ENCODE assay signal across 8 mouse cellular contexts in the genomic region with DNA sequence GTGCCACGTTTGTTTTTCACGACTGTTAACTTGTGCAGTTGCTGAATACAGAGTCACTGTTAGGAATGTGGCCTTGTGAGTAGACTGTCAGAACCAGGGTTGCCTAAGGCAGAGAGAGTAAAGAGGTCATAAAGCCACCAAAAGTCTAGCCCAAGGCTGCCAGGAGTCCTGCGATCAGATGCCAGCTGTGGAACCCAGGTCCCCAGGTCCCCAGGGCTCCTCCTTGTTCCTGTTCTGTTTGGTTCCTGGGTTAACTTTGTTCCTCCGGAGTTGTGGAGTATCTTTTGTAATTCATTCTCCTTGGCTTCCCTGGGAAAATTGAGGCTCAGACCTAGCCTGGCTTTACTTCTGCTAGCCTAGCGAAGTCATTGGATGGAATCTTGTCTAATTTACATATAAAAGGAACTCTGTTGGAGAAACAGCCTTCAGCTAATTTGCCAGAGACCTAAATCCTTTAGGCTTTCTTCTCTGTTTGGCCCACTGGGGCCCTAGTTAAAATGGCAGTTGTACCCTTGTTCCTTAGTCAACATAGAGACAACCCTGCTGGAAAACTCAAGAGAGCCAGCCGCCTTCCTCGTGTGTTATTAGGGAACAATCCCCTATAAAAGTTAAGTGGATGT.
A peak's percentile ranks its signal among the peaks of the same experiment; 100 is the strongest.
DNase-seq lines count a peak whose midpoint lies in the region; ATAC-seq and TF ChIP-seq lines count a peak whose summit lies in the region.
"Had no signal": no experiment of that assay in that cellular context is flagged by ENCODE, and none has a peak within 500 bp of the region (broad histone marks: within the 10 kb centered on the region; RNA-seq: fewer than 3 reads in every experiment).

No protein-coding gene starts in this region.

- no peak for TF ChIP-seq POLR2A in spleen, adult 2 months (IDR thresholded peaks at IDR 0.05; ENCODE audit: low read depth, low read length)

- peaks cover 9% of the 10 kb centered on the region for H3K4me1 ChIP-seq in hindbrain, embryonic 11.5 days (replicated peaks; ENCODE audit: control insufficient read depth, insufficient read depth, low read length)
- H3K4me1 ChIP-seq in hindbrain, embryonic 16.5 days (ENCODE audit: control insufficient read depth, insufficient read depth, low read depth, low read length): peaks cover 13% of the 10 kb centered on the region
- peaks cover 2% of the 10 kb centered on the region for H3K4me1 ChIP-seq in spleen, adult 2 months (ENCODE audit: control insufficient read depth, insufficient read depth, insufficient read length)
- H3K4me1 ChIP-seq in embryonic facial prominence, embryonic 14.5 days (ENCODE audit: control insufficient read depth, insufficient read depth, low read length): peaks cover 27% of the 10 kb centered on the region

- H3K9ac ChIP-seq in hindbrain, embryonic 11.5 days (ENCODE audit: low read depth, low read length): no peak overlapping the region
- H3K9ac ChIP-seq in hindbrain, embryonic 16.5 days (ENCODE audit: low read depth, low read length): no peak overlapping the region
- no peak overlapping the region for H3K9ac ChIP-seq in embryonic facial prominence, embryonic 14.5 days (ENCODE audit: low read depth, low read length)

- ATAC-seq in hindbrain, embryonic 11.5 days (ENCODE audit: low FRiP score): no peak
- no peak for ATAC-seq in hindbrain, embryonic 16.5 days
- no peak for ATAC-seq in embryonic facial prominence, embryonic 14.5 days (ENCODE audit: low read depth)

- no peak for TF ChIP-seq CTCF in spleen, adult 2 months (IDR thresholded peaks at IDR 0.05; ENCODE audit: extremely low read depth, insufficient read depth, insufficient read length, insufficient replicate concordance)

- H3K4me3 ChIP-seq in hindbrain, embryonic 11.5 days (ENCODE audit: low read depth, low read length): no peak overlapping the region
- no peak overlapping the region for H3K4me3 ChIP-seq in hindbrain, embryonic 16.5 days (ENCODE audit: low read length)
- no peak overlapping the region for H3K4me3 ChIP-seq in spleen, adult 2 months (ENCODE audit: extremely low read depth, insufficient read depth, insufficient read length)
- no peak overlapping the region for H3K4me3 ChIP-seq in embryonic facial prominence, embryonic 14.5 days (ENCODE audit: low read depth, low read length)

- no peak overlapping the region; the same call in 1 of the 2 replicates for H3K27ac ChIP-seq in hindbrain, embryonic 11.5 days (ENCODE audit: low read depth, low read length)
- H3K27ac ChIP-seq in hindbrain, embryonic 16.5 days (ENCODE audit: low read depth, low read length): no peak overlapping the region
- peak overlapping the region; percentile 14; the same call in 1 of the 2 replicates for H3K27ac ChIP-seq in spleen, adult 2 months (ENCODE audit: insufficient read depth, low read length)
- H3K27ac ChIP-seq in embryonic facial prominence, embryonic 14.5 days (replicated peaks; ENCODE audit: low read depth, low read length): 0 out of 2 replicates have a peak overlapping the region, but pooled peaks have one; percentile 17

- H3K36me3 ChIP-seq in hindbrain, embryonic 11.5 days (ENCODE audit: control insufficient read depth, insufficient read depth, low read length): no peaks in the 10 kb centered on the region
- no peaks in the 10 kb centered on the region for H3K36me3 ChIP-seq in hindbrain, embryonic 16.5 days (ENCODE audit: control insufficient read depth, insufficient read depth, low read length)
- no peaks in the 10 kb centered on the region for H3K36me3 ChIP-seq in spleen, adult 2 months (ENCODE audit: control insufficient read depth, insufficient read depth, low read length)
- H3K36me3 ChIP-seq in embryonic facial prominence, embryonic 14.5 days (ENCODE audit: control insufficient read depth, insufficient read depth, low read length): no peaks in the 10 kb centered on the region

- WGBS in hindbrain, embryonic 11.5 days: 9% methylated on average over 7 of the region's 7 CpGs
- WGBS in hindbrain, embryonic 16.5 days: 10% methylated on average over 7 of the region's 7 CpGs
- 57% methylated on average over 7 of the region's 7 CpGs for WGBS in spleen, adult 2 months
- WGBS in embryonic facial prominence, embryonic 14.5 days: 20% methylated on average over 7 of the region's 7 CpGs

- peaks cover 3% of the 10 kb centered on the region; the same call in 1 of the 2 replicates for H3K27me3 ChIP-seq in hindbrain, embryonic 11.5 days (ENCODE audit: control insufficient read depth, insufficient read depth, low read length)
- 0 out of 2 replicates have a peak, but pooled peaks cover 2% of the 10 kb centered on the region for H3K27me3 ChIP-seq in hindbrain, embryonic 16.5 days (replicated peaks; ENCODE audit: control insufficient read depth, insufficient read depth, low read length)
- no peaks in the 10 kb centered on the region for H3K27me3 ChIP-seq in spleen, adult 2 months (ENCODE audit: control insufficient read depth, insufficient read depth, low read length)
- H3K27me3 ChIP-seq in embryonic facial prominence, embryonic 14.5 days (replicated peaks; ENCODE audit: control insufficient read depth, insufficient read depth, low read length): no peaks in the 10 kb centered on the region

- peak; percentile 31 for DNase-seq in hindbrain, embryonic 11.5 days (ENCODE audit: low spot score)
- no peak for DNase-seq in spleen, adult 2 months (ENCODE audit: low read depth in 1 of 2, low spot score in 2 of 2)
- no peak for DNase-seq in spleen, postnatal 36 days (ENCODE audit: low spot score in 2 of 2)
- DNase-seq in embryonic facial prominence, embryonic 14.5 days (ENCODE audit: low spot score): no peak
- DNase-seq in frontal cortex, adult 2 months (ENCODE audit: extremely low spot score in 1 of 2, low spot score in 1 of 2): no peak
- DNase-seq in urinary bladder, postnatal 4 days (ENCODE audit: low spot score in 2 of 2): no peak
- DNase-seq: thymus, postnatal 14 days had no signal

- H3K9me3 ChIP-seq in hindbrain, embryonic 11.5 days (ENCODE audit: control insufficient read depth, low read length): no peaks in the 10 kb centered on the region
- no peaks in the 10 kb centered on the region for H3K9me3 ChIP-seq in hindbrain, embryonic 16.5 days (ENCODE audit: control insufficient read depth, low read length)
- no peaks in the 10 kb centered on the region for H3K9me3 ChIP-seq in embryonic facial prominence, embryonic 14.5 days (ENCODE audit: control insufficient read depth, low read length)

- H3K4me2 ChIP-seq in hindbrain, embryonic 11.5 days (replicated peaks; ENCODE audit: low read depth, low read length): no peak overlapping the region
- no peak overlapping the region for H3K4me2 ChIP-seq in hindbrain, embryonic 16.5 days (ENCODE audit: low read length)
- H3K4me2 ChIP-seq in embryonic facial prominence, embryonic 14.5 days (ENCODE audit: low read depth, low read length): no peak overlapping the region

Comparison
In these comparisons a context has a peak if more than half of its experiments do, and no peak if none do; other contexts are left out.
1. H3K27ac ChIP-seq: peak in spleen, adult 2 months (single experiment) and embryonic facial prominence, embryonic 14.5 days (single experiment); none in hindbrain, embryonic 11.5 days (single experiment) and hindbrain, embryonic 16.5 days (single experiment).